Mouse (Mus musculus): ENCODE results near the gene Disc1.

Gene Disc1

DNA sequence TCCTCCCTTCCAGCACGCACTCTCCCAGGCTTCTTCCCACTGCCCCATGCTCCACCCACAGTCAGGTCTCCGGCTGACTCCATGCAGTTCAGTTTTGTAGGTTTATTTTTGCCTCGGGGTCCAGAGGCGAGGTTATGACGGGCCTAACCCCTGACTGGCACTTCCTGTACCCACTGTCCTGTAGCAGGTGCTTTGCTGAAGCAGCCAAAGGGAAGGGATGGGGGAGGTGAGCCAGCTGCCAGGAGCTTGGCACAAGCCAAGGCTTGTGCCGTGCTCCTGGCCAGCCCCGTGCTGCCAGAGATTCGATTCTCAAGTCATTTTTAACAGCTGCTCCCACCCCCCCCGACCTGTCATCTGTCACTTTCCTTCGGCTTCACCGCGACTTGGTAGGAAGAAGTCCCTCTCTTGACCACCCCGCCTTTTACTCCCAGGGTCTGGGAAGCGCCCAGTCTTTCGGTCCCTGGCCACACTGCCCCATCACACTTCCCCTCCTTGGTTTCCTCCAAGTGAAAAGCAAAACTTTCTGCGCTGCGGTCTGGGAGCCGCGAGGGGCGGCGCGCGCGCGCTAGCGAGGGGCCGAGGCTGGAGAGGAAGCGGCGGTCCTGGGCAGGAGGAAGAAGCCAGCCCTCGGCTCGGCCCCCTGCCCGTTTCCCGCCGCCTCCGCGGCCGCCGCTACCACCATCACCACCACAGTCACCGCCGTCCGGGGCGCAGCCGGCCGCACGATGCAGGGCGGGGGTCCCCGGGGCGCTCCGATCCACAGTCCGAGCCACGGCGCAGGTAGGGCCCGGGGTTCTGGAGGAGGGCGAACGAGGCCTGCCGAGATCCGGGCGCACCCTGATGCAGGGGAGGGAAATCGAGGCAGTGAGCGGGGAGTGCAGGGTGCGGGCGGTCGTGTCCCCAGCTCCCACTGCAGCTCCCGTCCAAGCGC is at the start of gene Disc1:
Gene Disc1 (plus strand): TSS at position 691 of the 931 bp plus-strand sequence.
- DNase-seq (ENCODE audit: low read depth in 2 of 2, low spot score in 2 of 2), result peak in 1 of 2 experiments; percentile 8

DNA sequence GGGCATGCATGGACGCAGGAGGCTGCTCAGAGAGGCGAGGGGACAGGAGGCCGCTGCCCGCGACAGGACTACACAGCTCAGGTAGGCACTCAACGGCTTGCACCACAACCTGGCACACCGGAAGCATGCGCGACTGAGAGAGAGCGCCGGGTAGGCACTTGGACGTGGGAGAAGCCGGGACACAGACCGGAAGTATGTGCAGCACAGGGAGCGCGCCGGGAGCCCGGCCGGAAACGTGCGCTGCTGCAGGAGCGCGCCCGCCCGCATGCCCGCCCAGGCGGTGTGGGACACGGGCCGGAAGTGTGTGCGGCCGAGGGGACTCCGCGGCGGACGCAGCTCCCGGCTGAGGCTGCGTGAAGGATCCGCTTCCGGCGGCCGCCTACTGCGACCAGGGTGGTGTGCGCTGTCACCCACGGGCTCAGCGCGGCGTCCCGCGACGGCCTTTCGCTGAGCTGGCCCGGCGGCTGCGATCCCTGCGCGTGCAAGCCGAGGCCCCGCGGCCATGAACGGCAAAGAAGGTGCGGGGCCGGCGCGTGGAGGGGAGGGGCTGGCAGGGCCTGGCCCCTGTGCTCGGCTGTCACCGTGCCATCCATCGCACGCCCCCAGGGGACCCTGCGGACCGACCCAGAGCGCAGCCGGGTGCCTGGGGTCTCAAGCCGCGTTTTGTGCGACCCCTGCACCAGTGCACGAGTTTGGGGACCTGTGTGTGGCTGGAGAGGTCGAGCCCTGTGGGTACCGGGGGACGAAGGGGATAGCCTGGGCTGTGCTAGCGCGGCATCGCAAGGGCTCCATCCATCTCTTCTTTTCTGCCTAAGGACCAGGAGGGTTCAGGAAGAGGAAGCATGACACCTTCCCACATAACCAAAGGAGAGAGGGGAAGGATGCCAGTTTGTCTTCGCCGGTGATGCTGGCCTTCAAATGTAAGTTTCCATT is 41.0 kb upstream of the Disc1 start, which contains the start of gene Tsnax:
Gene Tsnax (plus strand): TSS at position 303 of the 933 bp plus-strand sequence.
- DNase-seq (ENCODE audit: low read depth in 2 of 2, low spot score in 2 of 2), result peak; percentile 68 to 79

DNA sequence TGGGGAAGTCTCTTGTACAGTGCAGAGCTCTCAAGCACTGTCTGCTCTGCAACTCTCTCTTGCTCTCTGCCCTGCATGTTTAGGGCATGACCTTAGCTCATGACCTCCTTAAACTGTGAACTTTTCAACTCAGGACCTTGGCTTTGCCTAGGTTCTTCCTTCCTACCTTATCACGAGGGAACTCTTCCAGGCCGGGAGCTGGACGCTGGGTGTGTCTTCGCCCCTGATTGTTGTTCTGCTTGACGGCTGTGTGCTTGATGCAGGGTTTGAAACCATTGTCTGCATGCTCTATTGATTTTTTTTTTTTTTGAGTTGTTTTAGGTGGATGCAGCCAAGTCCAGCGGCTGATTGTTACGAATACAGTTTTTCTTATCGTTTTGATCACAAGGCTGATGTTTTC is 29.9 kb upstream of the Disc1 start:
- DNase-seq (ENCODE audit: low read depth in 2 of 2, low spot score in 2 of 2), result no peak

DNA sequence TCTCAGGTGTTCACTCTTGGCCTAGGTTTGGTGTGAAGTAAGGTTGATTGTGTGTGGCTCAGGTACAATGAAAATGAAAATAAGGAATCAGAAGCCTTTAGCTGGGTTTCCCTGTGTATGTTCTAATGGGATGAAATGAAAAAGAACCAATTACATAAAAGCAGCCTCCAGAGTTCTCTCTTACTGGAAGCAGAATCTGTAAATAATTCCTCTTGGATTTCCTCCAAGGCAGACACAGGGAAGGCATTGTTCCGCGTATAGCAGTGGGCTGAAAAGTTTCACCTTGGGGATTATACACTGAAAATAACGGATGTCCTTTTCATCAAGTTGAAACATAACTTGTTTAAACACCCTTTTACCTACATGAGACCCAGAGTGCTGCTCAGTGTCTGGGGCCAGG is 26.8 kb upstream of the Disc1 start:
- no peak for DNase-seq (ENCODE audit: low read depth in 2 of 2, low spot score in 2 of 2)

DNA sequence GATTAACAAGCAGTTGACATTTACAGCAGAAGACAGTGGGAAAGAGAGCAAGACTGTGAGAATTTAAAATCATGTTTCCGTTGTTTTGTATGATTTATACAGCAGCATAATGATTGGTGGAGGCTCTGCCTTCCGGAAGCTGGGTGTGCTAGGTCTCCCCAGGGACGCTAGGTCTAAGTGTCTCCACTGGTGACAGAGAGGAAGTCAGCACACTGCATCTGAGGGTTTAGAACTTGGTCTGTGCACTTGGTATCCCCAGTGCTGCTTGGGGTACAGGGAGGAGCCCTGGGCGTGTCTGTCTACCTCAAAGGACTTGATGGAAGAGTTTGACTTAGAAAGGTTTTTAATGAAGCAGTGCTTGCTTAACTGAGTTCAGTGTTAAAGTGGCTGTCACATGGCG is 25.2 kb upstream of the Disc1 start:
- DNase-seq (ENCODE audit: low read depth in 2 of 2, low spot score in 2 of 2), result no peak

DNA sequence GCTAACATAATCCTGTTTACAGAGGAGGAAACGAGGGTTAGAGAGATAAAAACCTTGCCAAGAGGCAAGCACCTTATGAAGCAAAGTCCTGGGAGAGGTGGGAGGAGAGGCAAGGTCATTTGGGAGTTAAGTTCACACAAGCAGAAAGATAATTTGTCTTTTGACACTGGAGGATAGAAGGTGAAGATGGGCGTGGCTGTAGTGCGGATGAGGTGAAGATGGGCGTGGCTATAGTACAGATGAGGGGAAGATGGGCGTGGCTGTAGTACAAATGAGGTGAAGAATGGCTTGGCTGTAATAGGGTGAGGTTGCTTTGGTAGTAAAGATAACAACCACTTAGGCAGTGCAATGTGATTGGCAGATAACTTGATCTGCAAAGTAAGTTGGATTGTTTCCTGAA is 22.7 kb upstream of the Disc1 start:
- no peak for DNase-seq (ENCODE audit: low read depth in 2 of 2, low spot score in 2 of 2)

DNA sequence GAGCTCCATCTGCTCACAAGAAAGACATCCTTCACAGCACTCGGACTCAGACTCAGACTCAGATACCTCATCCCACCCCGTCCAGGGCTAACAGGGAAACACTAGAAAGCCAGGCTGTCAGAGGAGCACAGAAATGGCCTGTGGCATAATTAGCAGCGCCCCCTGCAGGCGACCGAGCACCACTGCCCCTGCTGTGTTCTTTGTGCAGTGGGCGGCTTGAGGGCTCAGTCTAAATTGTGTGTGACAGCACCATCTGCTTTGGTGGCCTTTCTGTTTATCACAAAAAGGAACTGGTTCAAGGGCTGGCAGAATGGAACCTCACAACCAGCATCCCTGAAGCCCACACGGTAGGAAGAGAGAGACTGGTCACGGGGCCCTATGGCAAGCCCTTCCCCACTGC is 19.3 kb upstream of the Disc1 start:
- peak; percentile 51 to 67 for DNase-seq (ENCODE audit: low read depth in 2 of 2, low spot score in 2 of 2)

DNA sequence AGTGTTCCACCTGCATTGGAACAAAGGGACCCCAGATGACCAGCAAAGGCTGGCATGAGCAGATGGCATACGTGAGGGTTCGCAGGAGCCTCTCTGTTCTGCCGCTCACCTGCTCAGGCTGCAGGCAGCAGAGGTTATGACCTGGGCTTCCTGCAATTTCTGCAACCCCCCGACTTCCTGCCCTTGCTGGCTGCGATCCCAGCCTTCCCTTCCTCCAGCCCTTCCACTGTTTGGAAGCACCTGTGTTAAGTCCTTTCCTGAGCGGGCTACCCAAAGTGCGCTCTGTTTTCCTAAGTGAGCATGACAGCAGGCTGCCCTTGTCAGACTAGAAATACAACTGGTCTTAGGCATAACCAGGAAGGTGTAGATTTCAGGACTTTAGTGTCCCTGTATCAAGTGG is 16.9 kb upstream of the Disc1 start:
- DNase-seq (ENCODE audit: low read depth in 2 of 2, low spot score in 2 of 2), result no peak

DNA sequence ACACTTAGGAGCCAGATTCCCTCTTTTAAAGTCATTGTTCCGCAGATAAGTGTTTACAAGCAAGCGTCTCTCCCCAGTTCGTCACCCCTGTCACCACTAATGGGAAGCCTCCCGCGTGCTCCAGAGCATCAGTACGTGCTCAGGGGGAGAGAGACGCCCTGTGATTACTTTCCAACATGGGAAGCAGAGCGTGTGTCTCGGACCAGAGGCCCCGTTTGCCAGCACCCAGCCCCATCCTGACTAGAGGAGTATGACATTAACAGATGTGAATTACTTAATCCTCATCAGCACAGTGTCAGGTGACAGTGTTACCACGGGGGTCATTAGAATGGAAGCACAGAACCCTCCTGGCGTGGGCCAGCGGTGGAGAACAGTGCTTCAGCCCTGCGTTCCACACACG is 15.3 kb upstream of the Disc1 start:
- no peak for DNase-seq (ENCODE audit: low read depth in 2 of 2, low spot score in 2 of 2)

DNA sequence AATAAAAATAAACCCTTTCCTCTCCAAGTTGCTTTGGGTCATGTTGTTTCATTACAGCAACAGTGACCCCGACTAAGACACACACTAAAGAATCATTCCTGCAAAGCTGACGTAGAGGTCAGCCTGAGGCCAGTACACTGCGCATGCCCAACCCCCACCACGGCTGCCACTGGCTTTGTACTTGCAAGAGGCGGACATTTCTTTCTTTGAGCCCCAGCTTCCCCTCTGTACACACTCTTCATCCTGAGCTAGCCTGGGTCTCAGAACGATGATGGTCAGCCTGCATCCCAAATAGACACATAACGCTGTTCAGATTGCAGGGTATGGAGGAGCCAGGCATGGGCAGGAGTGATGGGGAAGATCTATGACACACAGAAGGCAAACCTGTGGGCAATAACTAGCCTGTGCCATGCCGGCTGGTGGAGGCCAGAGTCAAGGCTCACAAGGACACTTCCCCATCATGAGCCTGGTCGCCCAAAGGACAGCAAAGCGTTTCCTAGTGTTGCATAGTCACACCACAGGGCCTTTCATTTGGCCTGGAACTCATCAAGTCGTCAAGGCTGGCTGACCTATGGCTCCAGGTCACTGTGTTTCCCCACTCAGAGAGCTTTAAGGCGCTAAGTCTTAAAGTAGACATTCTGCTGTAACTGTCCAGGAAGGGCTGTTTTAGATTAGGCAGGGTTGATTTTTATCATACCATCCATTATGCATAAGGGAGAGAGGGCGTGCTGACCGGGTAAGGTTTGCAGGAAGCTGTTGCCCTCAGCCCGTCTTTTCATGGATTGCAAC is 13.2 kb upstream of the Disc1 start:
- no peak for DNase-seq (ENCODE audit: low read depth in 2 of 2, low spot score in 2 of 2)

DNA sequence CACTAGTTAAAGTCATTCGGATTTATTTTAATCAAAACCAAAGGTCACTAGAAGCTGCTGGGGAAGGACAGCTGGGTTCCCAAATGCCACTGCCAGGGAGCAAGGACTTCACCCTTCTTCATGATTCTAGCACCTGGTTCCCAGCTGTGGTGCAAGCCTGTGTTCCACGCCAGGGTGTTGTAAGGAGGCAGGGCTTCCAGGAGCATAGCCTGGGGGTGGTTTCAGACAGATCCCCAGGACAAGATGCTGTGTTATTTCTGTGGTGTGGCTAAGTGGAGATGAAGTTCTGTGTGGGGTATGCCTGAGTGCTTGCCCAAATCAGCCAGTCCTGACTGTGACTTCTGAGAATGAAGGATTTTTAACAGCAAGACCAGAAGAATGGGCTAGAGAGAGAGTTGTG is 12.5 kb upstream of the Disc1 start:
- no peak for DNase-seq (ENCODE audit: low read depth in 2 of 2, low spot score in 2 of 2)

DNA sequence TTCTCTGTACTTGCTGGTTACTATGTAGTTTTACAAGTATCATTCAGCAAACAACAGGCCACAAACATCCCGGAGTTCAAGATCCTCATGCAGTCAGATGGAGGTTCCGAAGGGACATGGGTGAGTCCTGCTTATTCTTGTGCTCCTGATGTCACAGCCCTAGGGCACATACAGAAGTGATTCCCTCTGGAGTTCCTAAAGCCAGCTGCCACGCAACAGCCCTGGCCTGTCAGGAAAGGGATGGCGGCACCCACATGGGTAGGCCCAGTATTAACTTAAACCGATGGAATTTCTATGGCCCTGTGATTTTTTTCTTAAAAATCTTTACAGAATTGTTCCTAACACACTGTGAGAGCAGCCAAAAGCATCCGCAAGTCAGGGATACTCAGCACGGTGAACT is 10.6 kb upstream of the Disc1 start:
- no peak for DNase-seq (ENCODE audit: low read depth in 2 of 2, low spot score in 2 of 2)

DNA sequence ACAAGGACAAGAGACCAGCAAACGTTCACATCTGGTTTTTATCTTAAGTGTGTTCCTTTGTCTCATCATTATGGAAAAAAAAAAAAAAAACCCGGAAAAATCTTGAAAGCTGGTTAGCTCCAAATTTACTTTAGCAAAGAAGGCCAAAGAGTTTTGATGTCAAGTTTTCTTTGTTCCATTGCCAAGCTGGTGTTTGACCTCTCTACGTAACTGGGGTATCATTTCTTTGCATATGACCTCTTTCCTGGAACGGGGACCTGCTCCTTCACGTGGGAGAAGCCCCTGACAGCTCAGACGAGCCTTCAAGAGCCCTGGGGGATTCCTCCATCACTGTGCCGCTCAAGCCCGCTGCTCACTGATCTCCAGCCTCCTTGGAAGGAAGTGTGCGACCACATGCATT is 10.1 kb upstream of the Disc1 start:
- DNase-seq (ENCODE audit: low read depth in 2 of 2, low spot score in 2 of 2), result no peak

DNA sequence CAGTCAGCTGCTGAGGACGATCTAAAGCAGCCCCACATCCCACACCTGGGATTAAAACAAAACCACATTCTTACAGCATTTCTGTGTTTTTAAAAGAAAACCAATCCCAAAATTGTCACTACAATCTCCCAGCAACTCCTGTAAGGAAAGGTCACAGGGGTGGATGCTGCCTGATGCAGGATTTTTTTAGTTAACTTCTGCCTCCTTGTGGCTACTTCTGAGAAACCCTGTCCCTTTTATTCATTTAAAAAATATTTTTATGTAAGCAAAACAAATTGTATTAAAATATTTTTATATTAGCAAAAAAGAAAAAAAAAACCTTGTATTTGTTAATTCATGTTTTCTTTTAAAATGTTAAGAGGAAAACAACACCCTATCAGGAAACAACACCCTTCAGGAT is 8.2 kb upstream of the Disc1 start:
- no peak for DNase-seq (ENCODE audit: low read depth in 2 of 2, low spot score in 2 of 2)

DNA sequence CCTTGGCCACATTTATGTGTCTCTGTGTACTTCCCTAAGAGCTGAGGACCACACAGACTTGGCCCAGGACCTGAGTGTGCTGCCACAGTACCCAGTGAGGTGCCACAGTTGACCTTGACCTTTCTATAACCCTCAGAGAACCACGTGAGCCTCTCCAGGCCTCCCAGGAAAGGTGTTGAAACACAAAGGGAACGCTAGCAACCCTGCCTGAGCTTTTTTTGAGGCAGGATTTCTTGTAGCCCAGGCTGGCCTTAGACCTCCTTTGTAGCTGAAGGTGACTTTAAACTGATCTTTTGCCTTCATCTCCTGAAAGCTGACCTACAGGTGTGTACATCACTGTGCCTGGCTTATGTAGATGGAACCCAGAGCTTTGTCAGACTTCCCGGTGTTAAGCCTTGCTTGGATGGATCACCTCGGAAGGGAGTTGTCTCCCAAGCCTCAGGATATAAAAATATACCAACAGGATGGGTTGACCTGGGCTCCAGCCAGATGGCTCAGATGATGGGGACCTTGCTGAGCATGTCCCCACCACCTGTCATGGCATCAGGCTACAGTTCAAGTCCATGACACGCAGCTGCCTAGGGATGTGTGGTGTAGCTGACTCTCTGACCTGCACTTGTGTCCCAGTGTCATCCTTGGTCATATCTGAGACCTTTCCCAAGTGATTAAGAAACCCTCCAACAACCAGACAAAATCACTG is 4.8 kb upstream of the Disc1 start:
- DNase-seq (ENCODE audit: low read depth in 2 of 2, low spot score in 2 of 2), result no peak

DNA sequence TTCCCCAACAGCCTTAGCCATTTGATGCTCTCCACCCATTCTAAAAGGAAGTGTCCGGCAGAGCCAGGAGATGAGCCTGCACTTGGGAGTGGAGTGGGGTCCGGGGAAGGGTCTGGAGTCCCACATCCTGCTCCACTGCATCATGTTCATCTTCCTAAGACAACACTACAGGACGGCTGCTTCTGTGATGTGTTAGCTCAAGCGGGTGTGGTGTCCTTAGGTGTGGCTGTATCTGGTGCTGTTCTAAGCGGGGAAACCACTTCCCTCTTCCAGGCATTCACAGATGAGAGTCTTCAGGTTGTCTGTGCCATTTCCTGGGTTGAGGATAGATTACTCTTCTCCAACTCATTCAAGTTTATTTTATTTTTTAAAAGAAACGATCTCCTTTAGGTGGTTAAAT is 4.2 kb upstream of the Disc1 start:
- DNase-seq (ENCODE audit: low read depth in 2 of 2, low spot score in 2 of 2), result no peak

DNA sequence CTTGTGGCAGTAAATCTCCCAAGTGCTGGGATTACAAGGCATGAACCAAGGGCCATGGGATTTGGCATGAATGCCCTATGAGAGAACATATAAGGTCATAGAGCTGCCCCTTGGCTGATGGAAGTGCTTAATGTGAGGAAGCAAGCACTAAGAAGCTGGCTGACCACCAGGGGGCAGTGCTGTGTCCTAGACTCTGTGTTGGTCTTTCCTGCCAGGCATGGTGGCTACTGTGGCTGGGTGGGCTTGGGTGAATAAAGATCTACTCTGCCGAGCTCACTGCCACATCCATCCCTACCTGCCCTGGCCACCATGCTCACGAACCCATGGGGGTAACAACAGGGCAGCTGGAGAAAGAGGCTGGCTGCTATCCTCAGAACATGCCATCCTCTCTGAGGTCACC is 2.0 kb upstream of the Disc1 start:
- DNase-seq (ENCODE audit: low read depth in 2 of 2, low spot score in 2 of 2), result peak; percentile 60 to 70

DNA sequence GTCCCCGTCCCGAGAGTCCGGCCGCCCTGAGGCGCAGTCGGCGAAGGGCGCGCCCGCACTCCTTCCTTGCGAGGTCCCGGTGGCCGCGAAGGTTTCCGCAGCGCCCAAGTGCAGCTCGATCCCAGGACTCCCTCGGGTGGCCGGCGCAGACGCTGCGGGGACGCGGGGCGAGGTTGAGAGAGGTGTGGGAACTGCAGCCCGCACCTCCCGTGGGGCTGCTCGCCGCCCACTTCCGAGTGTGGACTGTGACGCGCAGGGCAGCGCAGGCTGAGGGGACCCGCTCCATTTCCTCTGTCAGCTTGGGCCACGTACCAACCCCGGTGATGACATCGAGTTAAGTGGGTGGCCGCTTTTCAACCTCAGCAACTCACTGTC is 428 bp downstream of the Disc1 start:
- peak; percentile 25 to 37 for DNase-seq (ENCODE audit: low read depth in 2 of 2, low spot score in 2 of 2)

DNA sequence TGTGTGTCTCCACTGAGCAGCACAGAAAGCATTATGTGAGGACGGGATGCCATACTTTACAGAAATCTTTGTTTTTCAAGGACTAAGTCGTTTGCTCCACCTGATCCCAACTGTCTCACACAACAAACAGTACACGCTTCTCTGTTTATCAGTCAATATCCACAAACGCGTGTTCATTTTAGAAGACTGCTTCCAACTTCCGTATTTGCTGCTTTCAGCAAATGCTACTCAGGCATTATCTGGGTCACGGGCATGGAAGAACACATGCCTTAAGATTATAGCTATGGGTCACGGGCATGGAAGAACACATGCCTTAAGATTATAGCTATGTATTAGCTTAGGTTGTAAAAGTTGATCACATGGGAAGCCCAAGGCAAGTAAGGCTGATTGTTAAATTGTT is 6.9 kb downstream of the Disc1 start:
- no peak for DNase-seq (ENCODE audit: low read depth in 2 of 2, low spot score in 2 of 2)

DNA sequence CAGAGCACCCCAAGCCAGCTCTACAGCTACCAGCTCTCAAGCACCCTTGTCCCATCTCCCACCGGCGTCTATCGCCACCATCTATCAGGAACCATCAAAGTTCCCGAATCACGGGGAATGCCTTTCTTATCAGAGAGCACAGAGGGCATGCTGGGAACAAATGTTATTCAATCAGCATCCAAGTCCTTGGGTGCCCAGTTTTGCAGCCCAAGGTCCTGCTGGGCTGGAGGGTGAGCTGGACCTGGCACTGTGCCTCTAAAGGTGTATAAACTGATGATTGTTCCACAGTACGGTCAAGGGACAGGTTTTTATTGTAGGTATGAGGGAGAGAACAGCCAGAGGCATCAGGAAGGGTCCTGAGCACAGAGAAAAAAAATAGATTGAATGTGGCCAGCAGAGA is 11.6 kb downstream of the Disc1 start:
- DNase-seq (ENCODE audit: low read depth in 2 of 2, low spot score in 2 of 2), result no peak
